Mouse (Mus musculus): ENCODE measurements around the gene Tnni3k. TPM values are rescaled to one million over a fixed set of nuclear protein-coding genes. Genes with fewer than 3 reads are reported as not detected.

Tnni3k gene
- polyA plus RNA-seq, 1 experiment from 2014 or later = 0.05 TPM

- ATAC-seq (ENCODE audit: low FRiP score) (no peak), DNase-seq (ENCODE audit: low spot score) (no peak)
- no peaks in the 10 kb centered on the region for H3K4me1 ChIP-seq (replicated peaks; ENCODE audit: control insufficient read depth, insufficient read depth, low read length)
- no peak overlapping the region for H3K4me3 ChIP-seq (ENCODE audit: low read depth, low read length)
- H3K36me3 ChIP-seq (ENCODE audit: control insufficient read depth, insufficient read depth, low read length) = no peaks in the 10 kb centered on the region
- no peak overlapping the region for H3K27ac ChIP-seq (ENCODE audit: low read depth, low read length)
- no peak overlapping the region for H3K9ac ChIP-seq (ENCODE audit: low read depth, low read length)
- H3K9me3 ChIP-seq (ENCODE audit: control insufficient read depth, low read length) = no peaks in the 10 kb centered on the region
- H3K27me3 ChIP-seq (ENCODE audit: control insufficient read depth, insufficient read depth, low read length) = no peaks in the 10 kb centered on the region
- H3K4me2 ChIP-seq (replicated peaks; ENCODE audit: low read depth, low read length) = no peak overlapping the region
These were observed 1.4 kb upstream of the Tnni3k start for GRCm38 (mm10) chr3:155056606-155057005.

GRCm38 (mm10) chr3:155053189-155053588 lies 2.0 kb downstream of the Tnni3k start:
- H3K36me3 ChIP-seq (ENCODE audit: control insufficient read depth, insufficient read depth, low read length) = no peaks in the 10 kb centered on the region
- H3K27me3 ChIP-seq (ENCODE audit: control insufficient read depth, insufficient read depth, low read length) = no peaks in the 10 kb centered on the region
- H3K4me3 ChIP-seq (ENCODE audit: low read depth, low read length) = no peak overlapping the region
- no peaks in the 10 kb centered on the region for H3K9me3 ChIP-seq (ENCODE audit: control insufficient read depth, low read length)
- no peak for DNase-seq (ENCODE audit: low spot score)
- H3K4me1 ChIP-seq (replicated peaks; ENCODE audit: control insufficient read depth, insufficient read depth, low read length) = no peaks in the 10 kb centered on the region
- no peak for ATAC-seq (ENCODE audit: low FRiP score)
- H3K4me2 ChIP-seq (replicated peaks; ENCODE audit: low read depth, low read length) = no peak overlapping the region
- no peak overlapping the region for H3K27ac ChIP-seq (ENCODE audit: low read depth, low read length)
- no peak overlapping the region for H3K9ac ChIP-seq (ENCODE audit: low read depth, low read length)
- WGBS = 85% methylated on average over 1 of the region's 1 CpGs

GRCm38 (mm10) chr3:155052021-155052420 lies 3.2 kb downstream of the Tnni3k start:
- no peak overlapping the region for H3K4me2 ChIP-seq (replicated peaks; ENCODE audit: low read depth, low read length)
- H3K9ac ChIP-seq (ENCODE audit: low read depth, low read length) = no peak overlapping the region
- DNase-seq (ENCODE audit: low spot score) (no peak), ATAC-seq (ENCODE audit: low FRiP score) (no peak)
- H3K36me3 ChIP-seq (ENCODE audit: control insufficient read depth, insufficient read depth, low read length) = no peaks in the 10 kb centered on the region
- H3K9me3 ChIP-seq (ENCODE audit: control insufficient read depth, low read length) = no peaks in the 10 kb centered on the region
- no peaks in the 10 kb centered on the region for H3K4me1 ChIP-seq (replicated peaks; ENCODE audit: control insufficient read depth, insufficient read depth, low read length)
- H3K27ac ChIP-seq (ENCODE audit: low read depth, low read length) = no peak overlapping the region
- no peak overlapping the region for H3K4me3 ChIP-seq (ENCODE audit: low read depth, low read length)
- H3K27me3 ChIP-seq (ENCODE audit: control insufficient read depth, insufficient read depth, low read length) = no peaks in the 10 kb centered on the region

- ATAC-seq (ENCODE audit: low FRiP score) = no peak
- 4% methylated on average over 1 of the region's 1 CpGs for WGBS
- peak; percentile 4 for DNase-seq (ENCODE audit: low spot score)
These were observed 16.0 kb downstream of the Tnni3k start for GRCm38 (mm10) chr3:155039012-155039836.

GRCm38 (mm10) chr3:155034323-155034722 lies 20.9 kb downstream of the Tnni3k start:
- H3K36me3 ChIP-seq (ENCODE audit: control insufficient read depth, insufficient read depth, low read length) = no peaks in the 10 kb centered on the region
- no peaks in the 10 kb centered on the region for H3K27me3 ChIP-seq (ENCODE audit: control insufficient read depth, insufficient read depth, low read length)
- H3K4me3 ChIP-seq (ENCODE audit: low read depth, low read length) = no peak overlapping the region
- ATAC-seq (ENCODE audit: low FRiP score) = no peak
- H3K4me1 ChIP-seq (replicated peaks; ENCODE audit: control insufficient read depth, insufficient read depth, low read length) = no peaks in the 10 kb centered on the region
- H3K9me3 ChIP-seq (ENCODE audit: control insufficient read depth, low read length) = no peaks in the 10 kb centered on the region
- H3K9ac ChIP-seq (ENCODE audit: low read depth, low read length) = no peak overlapping the region
- peak; percentile 16 for DNase-seq (ENCODE audit: low spot score)
- no peak overlapping the region for H3K4me2 ChIP-seq (replicated peaks; ENCODE audit: low read depth, low read length)
- H3K27ac ChIP-seq (ENCODE audit: low read depth, low read length) = no peak overlapping the region
- 78% methylated on average over 7 of the region's 7 CpGs for WGBS

More at GRCm38 (mm10) chr3:155039012-155039836, 16.0 kb downstream of the Tnni3k start:
- no peaks in the 10 kb centered on the region for H3K36me3 ChIP-seq (ENCODE audit: control insufficient read depth, insufficient read depth, low read length)
- H3K4me3 ChIP-seq (ENCODE audit: low read depth, low read length) = no peak overlapping the region
- no peak overlapping the region for H3K27ac ChIP-seq (ENCODE audit: low read depth, low read length)
- no peak overlapping the region for H3K4me2 ChIP-seq (replicated peaks; ENCODE audit: low read depth, low read length)
- H3K9ac ChIP-seq (ENCODE audit: low read depth, low read length) = no peak overlapping the region
- no peaks in the 10 kb centered on the region for H3K9me3 ChIP-seq (ENCODE audit: control insufficient read depth, low read length)
- H3K27me3 ChIP-seq (ENCODE audit: control insufficient read depth, insufficient read depth, low read length) = no peaks in the 10 kb centered on the region
- H3K4me1 ChIP-seq (replicated peaks; ENCODE audit: control insufficient read depth, insufficient read depth, low read length) = no peaks in the 10 kb centered on the region

- Histone ChIP-seq H3K4me1 (replicated peaks; ENCODE audit: control insufficient read depth, insufficient read depth, low read length) (no peaks in the 10 kb centered on the region), H3K4me3 (ENCODE audit: low read depth, low read length) (no peak overlapping the region), H3K27ac (ENCODE audit: low read depth, low read length) (no peak overlapping the region), H3K9ac (ENCODE audit: low read depth, low read length) (no peak overlapping the region), H3K36me3 (ENCODE audit: control insufficient read depth, insufficient read depth, low read length) (no peaks in the 10 kb centered on the region), H3K27me3 (ENCODE audit: control insufficient read depth, insufficient read depth, low read length) (no peaks in the 10 kb centered on the region), H3K9me3 (ENCODE audit: control insufficient read depth, low read length) (no peaks in the 10 kb centered on the region), H3K4me2 (replicated peaks; ENCODE audit: low read depth, low read length) (no peak overlapping the region)
- DNase-seq (ENCODE audit: low spot score) = no peak
- no peak for ATAC-seq (ENCODE audit: low FRiP score)
- 93% methylated on average over 9 of the region's 9 CpGs for WGBS
These were observed 25.0 kb downstream of the Tnni3k start for GRCm38 (mm10) chr3:155030200-155030599.

- DNase-seq (ENCODE audit: low spot score) = no peak
- no peaks in the 10 kb centered on the region for H3K27me3 ChIP-seq (ENCODE audit: control insufficient read depth, insufficient read depth, low read length)
- no peaks in the 10 kb centered on the region for H3K9me3 ChIP-seq (ENCODE audit: control insufficient read depth, low read length)
- no peaks in the 10 kb centered on the region for H3K4me1 ChIP-seq (replicated peaks; ENCODE audit: control insufficient read depth, insufficient read depth, low read length)
- no peak overlapping the region for H3K4me3 ChIP-seq (ENCODE audit: low read depth, low read length)
- no peak overlapping the region for H3K4me2 ChIP-seq (replicated peaks; ENCODE audit: low read depth, low read length)
- no peaks in the 10 kb centered on the region for H3K36me3 ChIP-seq (ENCODE audit: control insufficient read depth, insufficient read depth, low read length)
- 91% methylated on average over 4 of the region's 4 CpGs for WGBS
- H3K9ac ChIP-seq (ENCODE audit: low read depth, low read length) = no peak overlapping the region
- ATAC-seq (ENCODE audit: low FRiP score) = no peak
- no peak overlapping the region for H3K27ac ChIP-seq (ENCODE audit: low read depth, low read length)
These were observed 52.4 kb downstream of the Tnni3k start for GRCm38 (mm10) chr3:155002781-155003180.

- no peaks in the 10 kb centered on the region for H3K4me1 ChIP-seq (replicated peaks; ENCODE audit: control insufficient read depth, insufficient read depth, low read length)
- H3K9me3 ChIP-seq (ENCODE audit: control insufficient read depth, low read length) = no peaks in the 10 kb centered on the region
- H3K27me3 ChIP-seq (ENCODE audit: control insufficient read depth, insufficient read depth, low read length) = no peaks in the 10 kb centered on the region
- H3K4me2 ChIP-seq (replicated peaks; ENCODE audit: low read depth, low read length) = no peak overlapping the region
- no peak overlapping the region for H3K4me3 ChIP-seq (ENCODE audit: low read depth, low read length)
- ATAC-seq (ENCODE audit: low FRiP score) (no peak), DNase-seq (ENCODE audit: low spot score) (no peak)
- no peaks in the 10 kb centered on the region for H3K36me3 ChIP-seq (ENCODE audit: control insufficient read depth, insufficient read depth, low read length)
- H3K27ac ChIP-seq (ENCODE audit: low read depth, low read length) = no peak overlapping the region
- H3K9ac ChIP-seq (ENCODE audit: low read depth, low read length) = no peak overlapping the region
These were observed 54.2 kb downstream of the Tnni3k start for GRCm38 (mm10) chr3:155001056-155001455.

- H3K36me3 ChIP-seq (ENCODE audit: control insufficient read depth, insufficient read depth, low read length) = no peaks in the 10 kb centered on the region
- no peak for DNase-seq (ENCODE audit: low spot score)
- no peaks in the 10 kb centered on the region for H3K9me3 ChIP-seq (ENCODE audit: control insufficient read depth, low read length)
- H3K4me1 ChIP-seq (replicated peaks; ENCODE audit: control insufficient read depth, insufficient read depth, low read length) = no peaks in the 10 kb centered on the region
- H3K9ac ChIP-seq (ENCODE audit: low read depth, low read length) = no peak overlapping the region
- no peak overlapping the region for H3K27ac ChIP-seq (ENCODE audit: low read depth, low read length)
- ATAC-seq (ENCODE audit: low FRiP score) = no peak
- no peak overlapping the region for H3K4me2 ChIP-seq (replicated peaks; ENCODE audit: low read depth, low read length)
- no peaks in the 10 kb centered on the region for H3K27me3 ChIP-seq (ENCODE audit: control insufficient read depth, insufficient read depth, low read length)
- no peak overlapping the region for H3K4me3 ChIP-seq (ENCODE audit: low read depth, low read length)
These were observed 62.5 kb downstream of the Tnni3k start for GRCm38 (mm10) chr3:154992678-154993077.
